Mouse (Mus musculus): ENCODE results near the gene Slc28a1. TPM values are rescaled to one million over a fixed set of nuclear protein-coding genes. Genes with fewer than 3 reads are reported as not detected.
"Not testable (repeated sequence)": the region's sequence is repeated elsewhere in the genome, so short reads cannot be mapped to it uniquely, and the experiment has no call there.

Gene Slc28a1
- total RNA-seq, 4 experiments from 2014 or later: not detected

GRCm38 (mm10) chr7:81173931-81174330 lies 59.3 kb downstream of the Slc28a1 start:
- DNase-seq: no peak

GRCm38 (mm10) chr7:81174654-81175053 lies 60.1 kb downstream of the Slc28a1 start:
- no peak for DNase-seq

GRCm38 (mm10) chr7:81176187-81176769 lies 61.7 kb downstream of the Slc28a1 start:
- DNase-seq: no peak

- no peak for DNase-seq
These were observed 64.9 kb downstream of the Slc28a1 start for GRCm38 (mm10) chr7:81179494-81179893.

GRCm38 (mm10) chr7:81182492-81183175 lies 68.0 kb downstream of the Slc28a1 start:
- no peak for DNase-seq

GRCm38 (mm10) chr7:81183181-81183580 lies 68.6 kb downstream of the Slc28a1 start:
- DNase-seq: no peak

- DNase-seq: no peak
These were observed 69.5 kb downstream of the Slc28a1 start for GRCm38 (mm10) chr7:81184136-81184535.

GRCm38 (mm10) chr7:81184651-81185050 lies 70.1 kb downstream of the Slc28a1 start:
- no peak for DNase-seq

- DNase-seq: not testable (repeated sequence)
These were observed 71.4 kb downstream of the Slc28a1 start for GRCm38 (mm10) chr7:81186036-81186435.

- no peak for DNase-seq
These were observed 74.6 kb downstream of the Slc28a1 start for GRCm38 (mm10) chr7:81189180-81189579.

- DNase-seq: no peak
These were observed 80.9 kb downstream of the Slc28a1 start for GRCm38 (mm10) chr7:81195509-81195908.

GRCm38 (mm10) chr7:81196796-81197195 lies 82.2 kb downstream of the Slc28a1 start:
- DNase-seq: no peak

- DNase-seq: peak; percentile 56
These were observed 83.9 kb downstream of the Slc28a1 start for GRCm38 (mm10) chr7:81198538-81198937.

- DNase-seq: no peak
These were observed 84.5 kb downstream of the Slc28a1 start for GRCm38 (mm10) chr7:81199109-81199508.

GRCm38 (mm10) chr7:81199757-81200156 lies 85.2 kb downstream of the Slc28a1 start:
- no peak for DNase-seq

- DNase-seq: no peak
These were observed 87.8 kb downstream of the Slc28a1 start for GRCm38 (mm10) chr7:81202389-81202788.

- not testable (repeated sequence) for DNase-seq
These were observed 89.0 kb downstream of the Slc28a1 start for GRCm38 (mm10) chr7:81203576-81203975.

- DNase-seq: peak; percentile 59
These were observed 94.3 kb downstream of the Slc28a1 start for GRCm38 (mm10) chr7:81208944-81209343.

GRCm38 (mm10) chr7:81209979-81210685 lies 95.5 kb downstream of the Slc28a1 start:
- DNase-seq: no peak

GRCm38 (mm10) chr7:81211760-81212159 lies 97.2 kb downstream of the Slc28a1 start:
- peak; percentile 75 for DNase-seq

GRCm38 (mm10) chr7:81212261-81212681 lies 97.7 kb downstream of the Slc28a1 start:
- DNase-seq: peak; percentile 79

GRCm38 (mm10) chr7:81212697-81213346 lies 98.2 kb downstream of the Slc28a1 start:
- DNase-seq: peak; percentile 95
